Comparison of ENCODE assay signal across 8 mouse cellular contexts in genomic region chr8:124775695-124776094, GRCm38 (mm10). TPM values are rescaled to one million over a fixed set of nuclear protein-coding genes. Genes with fewer than 3 reads are reported as not detected.
DNase-seq lines count a peak whose midpoint lies in the region; ATAC-seq lines count a peak whose summit lies in the region.

No protein-coding gene starts in this region.

- intact Hi-C loops in left cerebral cortex, postnatal 36 days (cut with DNase I), result no loop called here

- H3K27me3 ChIP-seq in intestine, embryonic 14.5 days (replicated peaks; ENCODE audit: control insufficient read depth, insufficient read depth, low read length), result no peaks in the 10 kb centered on the region
- H3K27me3 ChIP-seq in midbrain, embryonic 11.5 days (ENCODE audit: control insufficient read depth, insufficient read depth, low read length), result no peaks in the 10 kb centered on the region

- no peak for ATAC-seq in intestine, embryonic 14.5 days (replicated peaks; ENCODE audit: low FRiP score, low TSS enrichment, low read depth)
- peak; percentile 48; the same call in 1 of the 2 replicates for ATAC-seq in midbrain, embryonic 11.5 days (ENCODE audit: low FRiP score)

- H3K4me3 ChIP-seq in intestine, embryonic 14.5 days (ENCODE audit: low read depth, low read length), result no peak overlapping the region
- H3K4me3 ChIP-seq in midbrain, embryonic 11.5 days (ENCODE audit: low read depth, low read length), result no peak overlapping the region

- peaks cover 4% of the 10 kb centered on the region for H3K4me1 ChIP-seq in intestine, embryonic 14.5 days (replicated peaks; ENCODE audit: control insufficient read depth, insufficient read depth, low read length)
- H3K4me1 ChIP-seq in midbrain, embryonic 11.5 days (ENCODE audit: control insufficient read depth, insufficient read depth, low read length), result no peaks in the 10 kb centered on the region

- peak; percentile 83 for DNase-seq in layer of hippocampus, adult 11-12 months (ENCODE audit: low spot score)
- no peak for DNase-seq in layer of hippocampus, adult 9-10 months (ENCODE audit: low spot score)
- DNase-seq in cerebellum, postnatal 4 days (ENCODE audit: low spot score in 2 of 2), result peak; percentile 58 to 74
- peak; percentile 41 to 47 for DNase-seq in gastrocnemius, adult 8-10 months (ENCODE audit: low spot score in 2 of 2)
- DNase-seq in intestine, embryonic 14.5 days (ENCODE audit: low spot score), result peak; percentile 83
- DNase-seq in left cerebral cortex, postnatal 36 days (ENCODE audit: low spot score in 2 of 2), result peak; percentile 51 to 60
- DNase-seq in midbrain, embryonic 11.5 days (ENCODE audit: low spot score, missing footprints), result peak; percentile 97
- peak; percentile 36 for DNase-seq in skeletal muscle tissue, adult 2 months (ENCODE audit: low read depth, low spot score)

- no peaks in the 10 kb centered on the region for H3K9me3 ChIP-seq in intestine, embryonic 14.5 days (ENCODE audit: control insufficient read depth, low read length)
- no peaks in the 10 kb centered on the region for H3K9me3 ChIP-seq in midbrain, embryonic 11.5 days (ENCODE audit: control insufficient read depth, low read length)

- H3K36me3 ChIP-seq in intestine, embryonic 14.5 days (ENCODE audit: control insufficient read depth, insufficient read depth, low read length), result no peaks in the 10 kb centered on the region
- no peaks in the 10 kb centered on the region for H3K36me3 ChIP-seq in midbrain, embryonic 11.5 days (ENCODE audit: control insufficient read depth, insufficient read depth, low read length)

- peak overlapping the region; percentile 31 for H3K4me2 ChIP-seq in intestine, embryonic 14.5 days (ENCODE audit: low read length)
- H3K4me2 ChIP-seq in midbrain, embryonic 11.5 days, result peak overlapping the region; percentile 8; the same call in 1 of the 2 replicates

- no peak overlapping the region for H3K27ac ChIP-seq in intestine, embryonic 14.5 days (ENCODE audit: low read depth)
- H3K27ac ChIP-seq in midbrain, embryonic 11.5 days (ENCODE audit: low read depth, low read length), result no peak overlapping the region

- H3K9ac ChIP-seq in intestine, embryonic 14.5 days (ENCODE audit: low read length), result no peak overlapping the region
- no peak overlapping the region for H3K9ac ChIP-seq in midbrain, embryonic 11.5 days (ENCODE audit: low read length)

- 17% methylated on average over 16 of the region's 16 CpGs for WGBS in intestine, embryonic 14.5 days
- WGBS in midbrain, embryonic 11.5 days, result 11% methylated on average over 16 of the region's 16 CpGs

RNA-seq across cellular contexts. Expression of gene Trim67, which starts 17.2 kb away (rescaled TPM):
- total RNA-seq in gastrocnemius, adult 8-10 months (2022), result under 1 TPM in 2 of 4 experiments, not detected in 2; 0.19 to 0.36 TPM
- polyA plus RNA-seq in intestine, embryonic 14.5 days (2014; fragmentation: Nextera tagmentation; extraction: Ambion mirVana), result 0.78 and 1.2 TPM in 2 replicates
- total RNA-seq in left cerebral cortex, postnatal 36 days (2021), result 1 to 10 TPM; 2.0 to 2.4 TPM
- polyA plus RNA-seq in midbrain, embryonic 11.5 days (2014; fragmentation: Nextera tagmentation; extraction: Ambion mirVana), result 2.9 and 3.3 TPM in 2 replicates

RNA-seq across cellular contexts. Expression of gene Fam89a, which starts 24.1 kb away (rescaled TPM):
- total RNA-seq in gastrocnemius, adult 8-10 months (2022), result under 1 TPM in 3 of 4 experiments, not detected in 1; 0.31 to 0.51 (median 0.36) TPM
- 6.5 and 6.9 TPM in 2 replicates for polyA plus RNA-seq in intestine, embryonic 14.5 days (2014; fragmentation: Nextera tagmentation; extraction: Ambion mirVana)
- total RNA-seq in left cerebral cortex, postnatal 36 days (2021), result under 1 TPM; 0.29 to 0.54 TPM
- polyA plus RNA-seq in midbrain, embryonic 11.5 days (2014; fragmentation: Nextera tagmentation; extraction: Ambion mirVana), result 2.1 and 2.2 TPM in 2 replicates

RNA-seq across cellular contexts. Expression of gene Arv1, which starts 53.8 kb away (rescaled TPM):
- total RNA-seq in gastrocnemius, adult 8-10 months (2022), result 1 to 10 TPM; 1.5 to 4.5 (median 3.5) TPM
- polyA plus RNA-seq in intestine, embryonic 14.5 days (2014; fragmentation: Nextera tagmentation; extraction: Ambion mirVana), result 24.1 and 25.7 TPM in 2 replicates
- 10 to 100 TPM in 1 of 2 experiments, 1 to 10 TPM in 1; 9.8 to 12.7 TPM for total RNA-seq in left cerebral cortex, postnatal 36 days (2021)
- 31.1 and 33.0 TPM in 2 replicates for polyA plus RNA-seq in midbrain, embryonic 11.5 days (2014; fragmentation: Nextera tagmentation; extraction: Ambion mirVana)

RNA-seq across cellular contexts. Expression of gene Ttc13, which starts 53.9 kb away (rescaled TPM):
- 10 to 100 TPM; 14.1 to 20.5 (median 18.3) TPM for total RNA-seq in gastrocnemius, adult 8-10 months (2022)
- polyA plus RNA-seq in intestine, embryonic 14.5 days (2014; fragmentation: Nextera tagmentation; extraction: Ambion mirVana), result 45.9 and 50.0 TPM in 2 replicates
- 10 to 100 TPM; 35.6 to 49.9 TPM for total RNA-seq in left cerebral cortex, postnatal 36 days (2021)
- 61.5 and 62.7 TPM in 2 replicates for polyA plus RNA-seq in midbrain, embryonic 11.5 days (2014; fragmentation: Nextera tagmentation; extraction: Ambion mirVana)
